Mouse (Mus musculus) myocyte (in vitro differentiated cells): ENCODE data around the gene Nr4a1.

Experiments
- CEBPB ChIP-seq: IDR thresholded peaks from 2 replicates; pipeline ENCODE4 v1.6.1; 2011; ENCODE audit warnings: mild to moderate bottlenecking, moderate library complexity; ENCODE audit not compliant: poor library complexity, insufficient read depth, severe bottlenecking
- E2F4 ChIP-seq: IDR thresholded peaks from one replicate; pipeline ENCODE4 v1.6.1; 2011; ENCODE audit warnings: mild to moderate bottlenecking, control low read depth, moderate library complexity; ENCODE audit not compliant: insufficient read depth
- MAX ChIP-seq: IDR thresholded peaks from one replicate; pipeline ENCODE4 v1.6.1; 2011; ENCODE audit warnings: low read depth, mild to moderate bottlenecking, control low read depth
- MYOD1 ChIP-seq, 3 experiments: IDR thresholded peaks; one replicate each; pipeline ENCODE4 v1.6.1; 2011; ENCODE audit warnings: control low read depth in 2 of 3, low read depth in 2 of 3, mild to moderate bottlenecking in 2 of 3, moderate library complexity in 1 of 3; ENCODE audit not compliant: insufficient read length in 2 of 3, control insufficient read depth in 1 of 3
- POLR2A ChIP-seq: IDR thresholded peaks from one replicate; pipeline ENCODE4 v1.6.1; 2011; ENCODE audit warnings: low read depth, mild to moderate bottlenecking, control low read depth, moderate library complexity; ENCODE audit not compliant: insufficient read length
- POLR2AphosphoS2 ChIP-seq: IDR thresholded peaks from one replicate; pipeline ENCODE4 v1.6.1; 2011; ENCODE audit warnings: low read depth, control low read depth; ENCODE audit not compliant: insufficient read length
- REST ChIP-seq: IDR thresholded peaks from one replicate; pipeline ENCODE4 v1.6.1; 2011; ENCODE audit warnings: mild to moderate bottlenecking, control low read depth, moderate library complexity; ENCODE audit not compliant: insufficient read depth, insufficient read length
- SRF ChIP-seq: IDR thresholded peaks from one replicate; pipeline ENCODE4 v1.6.1; 2011; ENCODE audit warnings: low read depth; ENCODE audit not compliant: control insufficient read depth, insufficient read length
- TCF12 ChIP-seq: IDR thresholded peaks from one replicate; pipeline ENCODE4 v1.6.1; 2011; ENCODE audit warnings: mild to moderate bottlenecking, control low read depth; ENCODE audit not compliant: poor library complexity, insufficient read depth, severe bottlenecking
- TCF3 ChIP-seq: IDR thresholded peaks from one replicate; pipeline ENCODE4 v1.6.1; 2011; ENCODE audit warnings: low read depth, control low read depth; ENCODE audit not compliant: insufficient read length
- USF1 ChIP-seq: IDR thresholded peaks from one replicate; pipeline ENCODE4 v1.6.1; 2011; ENCODE audit warnings: low read depth, mild to moderate bottlenecking, control low read depth, moderate library complexity

DNA sequence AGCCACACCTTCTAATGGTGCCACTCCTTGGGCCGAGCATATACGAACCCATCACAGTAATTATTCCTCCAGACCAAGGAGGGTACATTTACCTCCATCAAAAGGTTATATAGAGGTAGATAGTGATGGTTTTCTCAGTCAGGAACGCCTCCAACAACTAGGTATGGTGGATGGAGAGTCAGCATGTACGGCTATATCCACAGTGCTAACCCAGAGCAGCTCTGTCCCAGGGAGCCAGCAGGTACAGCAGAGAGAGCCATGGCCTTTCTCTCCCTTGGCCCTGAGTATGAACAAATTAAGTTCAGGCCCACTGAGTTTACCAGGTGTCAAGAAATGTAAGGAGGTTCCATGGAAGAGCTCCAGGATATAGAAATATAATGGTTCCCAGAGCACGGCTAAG is 2.1 kb upstream of the Nr4a1 start:
- TF ChIP-seq POLR2AphosphoS2 (no peak), POLR2A (no peak), MAX (no peak), TCF12 (no peak), E2F4 (no peak), REST (no peak), USF1 (no peak), CEBPB (no peak), MYOD1 (IDR thresholded peaks at IDR 0.05; ENCODE audit: control insufficient read depth in 1 of 3, insufficient read length in 2 of 3, low read depth in 2 of 3) (no peak), TCF3 (no peak), SRF (no peak)
